Mouse (Mus musculus) granulocyte monocyte progenitor cell, adult 5-6 weeks (primary cell): Measurements from ENCODE around the gene Npw. TPM values are rescaled to one million over a fixed set of nuclear protein-coding genes. Genes with fewer than 3 reads are reported as not detected.

Experiments used
- ATAC-seq: replicated peaks from 2 replicates; pipeline ENCODE4 v1.8.0; 2016; ENCODE audit warnings: mild to moderate bottlenecking, moderate TSS enrichment, inconsistent platforms; ENCODE audit not compliant: poor library complexity, severe bottlenecking
- total RNA-seq, 2 experiments: library from RNA; stranded (forward) in 1 of 2; stranded (reverse) in 1 of 2; fragments of 200-712, 200-1000 nt in 1 of 2; fragments of >200 nt in 1 of 2; fragmentation: Nextera tagmentation in 1 of 2; gene quantifications; 2 replicates each; pipeline ENCODE4 v1.2.3; 2014 to 2017

The Npw gene
- total RNA-seq (2014; fragmentation: Nextera tagmentation) = not detected in 2 replicates
- total RNA-seq (2017) = 0.82 TPM in 1 of 2 replicates, not detected in the other

GRCm38 (mm10) chr17:24658017-24658758 lies at the start of gene Npw:
Gene Npw (minus strand): TSS chr17:24658457.
- peak; percentile 70 for ATAC-seq

- ATAC-seq = peak; percentile 13; the same call in 1 of the 2 replicates
Observed at GRCm38 (mm10) chr17:24707801-24708425, 49.7 kb upstream of the Npw start.

GRCm38 (mm10) chr17:24706982-24707800 lies 48.9 kb upstream of the Npw start, which contains the start of gene Tbl3:
Gene Tbl3 (minus strand): TSS chr17:24707660.
- ATAC-seq = peak; percentile 92

- no peak for ATAC-seq
Observed at GRCm38 (mm10) chr17:24705821-24706220, 47.6 kb upstream of the Npw start.

GRCm38 (mm10) chr17:24701251-24701650 lies 43.0 kb upstream of the Npw start:
- no peak for ATAC-seq

GRCm38 (mm10) chr17:24699473-24699872 lies 41.2 kb upstream of the Npw start:
- ATAC-seq = no peak

- ATAC-seq = no peak
Observed at GRCm38 (mm10) chr17:24698715-24699114, 40.5 kb upstream of the Npw start.

GRCm38 (mm10) chr17:24697985-24698384 lies 39.7 kb upstream of the Npw start:
- no peak for ATAC-seq

GRCm38 (mm10) chr17:24696011-24696697 lies 37.9 kb upstream of the Npw start, which contains the start of the genes Gfer and Noxo1:
Gene Gfer (minus strand): TSS chr17:24696156.
Gene Noxo1 (plus strand): TSS chr17:24696234.
- peak; percentile 83 for ATAC-seq

GRCm38 (mm10) chr17:24695326-24696010 lies 37.2 kb upstream of the Npw start:
- no peak for ATAC-seq

- ATAC-seq = peak; percentile 22
Observed at GRCm38 (mm10) chr17:24692385-24692784, 34.1 kb upstream of the Npw start.

GRCm38 (mm10) chr17:24689251-24690081 lies 31.2 kb upstream of the Npw start, which contains the start of gene Syngr3:
Gene Syngr3 (minus strand): TSS chr17:24689955.
- ATAC-seq = no peak

- no peak for ATAC-seq
Observed at GRCm38 (mm10) chr17:24687599-24687998, 29.3 kb upstream of the Npw start.

GRCm38 (mm10) chr17:24687146-24687595 lies 28.9 kb upstream of the Npw start:
- ATAC-seq = peak; percentile 73

- ATAC-seq = peak; percentile 67
Observed at GRCm38 (mm10) chr17:24686514-24686913, 28.3 kb upstream of the Npw start.

- no peak for ATAC-seq
Observed at GRCm38 (mm10) chr17:24677500-24678080, 19.3 kb upstream of the Npw start.

- no peak for ATAC-seq
Observed at GRCm38 (mm10) chr17:24676877-24677276, 18.6 kb upstream of the Npw start.

- peak; percentile 52 for ATAC-seq
Observed at GRCm38 (mm10) chr17:24676187-24676586, 17.9 kb upstream of the Npw start.
